Mouse (Mus musculus): ENCODE data around the gene Shank2. TPM values are rescaled to one million over a fixed set of nuclear protein-coding genes. Genes with fewer than 3 reads are reported as not detected.

Gene Shank2
- polyA plus RNA-seq, 1 experiment from 2014 or later: 0.76 TPM

GRCm38 (mm10) chr7:144378254-144378653, 376.5 kb downstream of the Shank2 start:
- TF ChIP-seq EP300 (IDR thresholded peaks at IDR 0.05) (no peak), CTCF (IDR thresholded peaks at IDR 0.05) (no peak)
- 56% methylated on average over 4 of the region's 4 CpGs for WGBS
- ATAC-seq: no peak

DNA sequence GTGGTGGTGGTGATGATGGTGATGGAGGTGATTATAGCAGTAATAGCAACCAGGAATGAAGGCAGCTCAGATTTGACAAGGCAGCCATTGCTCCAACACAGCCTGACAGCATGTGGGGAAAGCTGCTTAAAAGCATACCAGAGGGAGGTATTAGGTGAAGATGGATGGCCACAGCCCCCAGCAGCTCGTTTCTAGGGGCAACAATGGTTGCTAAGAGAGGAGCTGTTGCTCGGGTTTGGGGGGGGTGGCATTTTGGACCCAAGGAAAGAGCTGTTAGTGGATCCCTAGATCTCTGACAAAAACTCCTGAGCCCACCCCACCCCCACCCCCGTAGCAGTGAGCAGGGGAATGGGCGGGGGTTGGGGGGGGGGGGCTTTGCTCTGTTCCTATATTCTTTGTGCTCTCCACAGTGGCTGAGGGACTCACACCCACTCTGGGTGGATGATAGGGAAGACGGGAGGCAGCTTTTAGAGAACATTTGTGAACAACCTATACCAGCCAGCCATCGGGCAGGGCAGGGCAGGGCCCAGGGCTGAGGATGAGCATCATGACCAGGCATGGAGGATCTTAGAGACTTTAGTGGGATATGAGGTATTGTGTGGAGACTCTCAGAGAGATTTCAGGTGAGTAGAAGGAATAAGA, 377.6 kb downstream of the Shank2 start:
- DNase-seq (ENCODE audit: low spot score): no peak
- Histone ChIP-seq H3K9me3 (ENCODE audit: low read length) (no peaks in the 10 kb centered on the region), H3K27me3 (replicated peaks; ENCODE audit: insufficient read depth, low read length) (no peaks in the 10 kb centered on the region), H3K4me2 (replicated peaks; ENCODE audit: low read depth, low read length) (no peak overlapping the region), H3K36me3 (ENCODE audit: insufficient read depth, low read length) (no peaks in the 10 kb centered on the region), H3K4me1 (ENCODE audit: insufficient read depth, low read depth, low read length) (no peaks in the 10 kb centered on the region), H3K9ac (replicated peaks; ENCODE audit: low read depth) (no peak overlapping the region), H3K4me3 (ENCODE audit: low read depth, low read length) (no peak overlapping the region), H3K27ac (ENCODE audit: low read length) (no peak overlapping the region)
- no peak for TF ChIP-seq EP300 (IDR thresholded peaks at IDR 0.05)
- no peak for TF ChIP-seq CTCF (IDR thresholded peaks at IDR 0.05)
- no peak for ATAC-seq
- 51% methylated on average over 6 of the region's 6 CpGs for WGBS

More at GRCm38 (mm10) chr7:144378254-144378653, 376.5 kb downstream of the Shank2 start:
- no peaks in the 10 kb centered on the region for H3K36me3 ChIP-seq (ENCODE audit: insufficient read depth, low read length)
- no peaks in the 10 kb centered on the region for H3K27me3 ChIP-seq (replicated peaks; ENCODE audit: insufficient read depth, low read length)
- DNase-seq (ENCODE audit: low spot score): no peak
- H3K4me1 ChIP-seq (ENCODE audit: insufficient read depth, low read depth, low read length): no peaks in the 10 kb centered on the region
- no peak overlapping the region for H3K9ac ChIP-seq (replicated peaks; ENCODE audit: low read depth)
- H3K4me2 ChIP-seq (replicated peaks; ENCODE audit: low read depth, low read length): no peak overlapping the region
- no peaks in the 10 kb centered on the region for H3K9me3 ChIP-seq (ENCODE audit: low read length)
- no peak overlapping the region for H3K27ac ChIP-seq (ENCODE audit: low read length)
- no peak overlapping the region for H3K4me3 ChIP-seq (ENCODE audit: low read depth, low read length)

- Histone ChIP-seq H3K36me3 (ENCODE audit: insufficient read depth, low read length) (no peaks in the 10 kb centered on the region), H3K4me3 (ENCODE audit: low read depth, low read length) (no peak overlapping the region), H3K4me1 (ENCODE audit: insufficient read depth, low read depth, low read length) (no peaks in the 10 kb centered on the region), H3K27ac (ENCODE audit: low read length) (no peak overlapping the region), H3K4me2 (replicated peaks; ENCODE audit: low read depth, low read length) (no peak overlapping the region), H3K27me3 (replicated peaks; ENCODE audit: insufficient read depth, low read length) (no peaks in the 10 kb centered on the region), H3K9ac (replicated peaks; ENCODE audit: low read depth) (no peak overlapping the region), H3K9me3 (ENCODE audit: low read length) (no peaks in the 10 kb centered on the region)
- 57% methylated on average over 10 of the region's 10 CpGs for WGBS
- no peak for DNase-seq (ENCODE audit: low spot score)
- TF ChIP-seq EP300 (IDR thresholded peaks at IDR 0.05) (no peak), CTCF (IDR thresholded peaks at IDR 0.05) (no peak)
- no peak for ATAC-seq
Measured at GRCm38 (mm10) chr7:144381588-144381987, 379.9 kb downstream of the Shank2 start.

- no peak overlapping the region for H3K9ac ChIP-seq (replicated peaks; ENCODE audit: low read depth)
- no peaks in the 10 kb centered on the region for H3K36me3 ChIP-seq (ENCODE audit: insufficient read depth, low read length)
- no peak for ATAC-seq
- 84% methylated on average over 6 of the region's 6 CpGs for WGBS
- TF ChIP-seq EP300 (IDR thresholded peaks at IDR 0.05) (no peak), CTCF (IDR thresholded peaks at IDR 0.05) (peak; percentile 21; the same call in 1 of the 2 replicates)
- H3K27ac ChIP-seq (ENCODE audit: low read length): no peak overlapping the region
- no peaks in the 10 kb centered on the region for H3K27me3 ChIP-seq (replicated peaks; ENCODE audit: insufficient read depth, low read length)
- DNase-seq (ENCODE audit: low spot score): no peak
- no peak overlapping the region for H3K4me3 ChIP-seq (ENCODE audit: low read depth, low read length)
- no peaks in the 10 kb centered on the region for H3K4me1 ChIP-seq (ENCODE audit: insufficient read depth, low read depth, low read length)
- H3K9me3 ChIP-seq (ENCODE audit: low read length): no peaks in the 10 kb centered on the region
- H3K4me2 ChIP-seq (replicated peaks; ENCODE audit: low read depth, low read length): no peak overlapping the region
Measured at GRCm38 (mm10) chr7:144387537-144387936, 385.8 kb downstream of the Shank2 start.

DNA sequence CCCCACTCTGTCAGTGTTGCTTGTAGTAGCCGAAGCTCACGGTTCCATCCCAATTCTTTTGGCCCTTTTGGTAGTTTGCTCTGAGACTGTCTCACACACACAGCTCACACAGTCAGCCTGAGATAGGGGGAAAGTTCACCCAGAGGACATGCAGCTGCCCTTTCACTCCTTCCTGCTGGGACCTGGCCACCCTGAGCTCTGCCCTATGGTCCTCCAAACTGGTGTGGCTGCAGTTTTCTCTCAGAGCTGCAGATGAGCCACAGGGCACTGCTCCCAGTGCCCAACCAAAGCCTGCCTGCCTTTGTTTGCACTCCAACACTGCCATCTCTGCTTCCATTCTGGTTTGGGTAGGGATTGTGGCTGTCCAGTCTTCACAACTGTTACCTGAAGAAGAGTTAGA, 388.0 kb downstream of the Shank2 start:
- H3K27ac ChIP-seq (ENCODE audit: low read length): no peak overlapping the region
- 88% methylated on average over 2 of the region's 2 CpGs for whole genome bisulfite sequencing
- no peaks in the 10 kb centered on the region for H3K27me3 ChIP-seq (replicated peaks; ENCODE audit: insufficient read depth, low read length)
- no peak overlapping the region for H3K4me2 ChIP-seq (replicated peaks; ENCODE audit: low read depth, low read length)
- DNase-seq (ENCODE audit: low spot score): no peak
- no peak overlapping the region for H3K4me3 ChIP-seq (ENCODE audit: low read depth, low read length)
- no peak for TF ChIP-seq EP300 (IDR thresholded peaks at IDR 0.05)
- TF ChIP-seq CTCF (IDR thresholded peaks at IDR 0.05): no peak
- H3K36me3 ChIP-seq (ENCODE audit: insufficient read depth, low read length): no peaks in the 10 kb centered on the region
- H3K9me3 ChIP-seq (ENCODE audit: low read length): no peaks in the 10 kb centered on the region
- ATAC-seq: no peak
- H3K9ac ChIP-seq (replicated peaks; ENCODE audit: low read depth): no peak overlapping the region
- H3K4me1 ChIP-seq (ENCODE audit: insufficient read depth, low read depth, low read length): no peaks in the 10 kb centered on the region

- no peaks in the 10 kb centered on the region for H3K36me3 ChIP-seq (ENCODE audit: insufficient read depth, low read length)
- no peaks in the 10 kb centered on the region for H3K27me3 ChIP-seq (replicated peaks; ENCODE audit: insufficient read depth, low read length)
- DNase-seq (ENCODE audit: low spot score) (no peak), ATAC-seq (no peak)
- 59% methylated on average over 8 of the region's 8 CpGs for WGBS
- TF ChIP-seq EP300 (IDR thresholded peaks at IDR 0.05) (no peak), CTCF (IDR thresholded peaks at IDR 0.05) (no peak)
- no peak overlapping the region for H3K27ac ChIP-seq (ENCODE audit: low read length)
- H3K4me1 ChIP-seq (ENCODE audit: insufficient read depth, low read depth, low read length): no peaks in the 10 kb centered on the region
- no peak overlapping the region for H3K9ac ChIP-seq (replicated peaks; ENCODE audit: low read depth)
- H3K4me2 ChIP-seq (replicated peaks; ENCODE audit: low read depth, low read length): no peak overlapping the region
- no peak overlapping the region for H3K4me3 ChIP-seq (ENCODE audit: low read depth, low read length)
- H3K9me3 ChIP-seq (ENCODE audit: low read length): no peaks in the 10 kb centered on the region
Measured at GRCm38 (mm10) chr7:144390676-144391075, 388.9 kb downstream of the Shank2 start.

Data from lung, postnatal 0 days (tissue).